Mouse (Mus musculus) cerebellum, postnatal 4 days (tissue): Measurements from ENCODE around the gene Olfr629.
"Not testable (repeated sequence)": the region's sequence is repeated elsewhere in the genome, so short reads cannot be mapped to it uniquely, and the experiment has no call there.

ENCODE experiments used
- DNase-seq, 2 experiments: peaks; one replicate each; pipeline ENCODE4 v3.0.0; 2022; ENCODE audit warnings: low spot score in 2 of 2, mixed read lengths in 1 of 2

Gene Olfr629

GRCm38 (mm10) chr7:103744843-103745242 is at the start of gene Olfr629:
TSS of gene Olfr629 (minus strand) at chr7:103744943.
- no peak for DNase-seq

- DNase-seq, result no peak
These were observed 48.1 kb upstream of the Olfr629 start for GRCm38 (mm10) chr7:103792669-103793388.

- no peak for DNase-seq
These were observed 47.0 kb upstream of the Olfr629 start, which contains the start of gene Olfr67 for GRCm38 (mm10) chr7:103791721-103792120. TSS of gene Olfr67 (minus strand) at chr7:103791821.

- no peak for DNase-seq
These were observed 34.9 kb upstream of the Olfr629 start, which contains the start of gene Olfr68 for GRCm38 (mm10) chr7:103779598-103779997. TSS of gene Olfr68 (minus strand) at chr7:103779698.

GRCm38 (mm10) chr7:103777652-103778051 is 32.9 kb upstream of the Olfr629 start:
- not testable (repeated sequence) for DNase-seq

- DNase-seq, result no peak
These were observed 26.8 kb upstream of the Olfr629 start, which contains the start of gene Olfr69 for GRCm38 (mm10) chr7:103771494-103771893. TSS of gene Olfr69 (minus strand) at chr7:103771594.

- DNase-seq, result not testable (repeated sequence)
These were observed 22.9 kb upstream of the Olfr629 start for GRCm38 (mm10) chr7:103767687-103768086.

GRCm38 (mm10) chr7:103762212-103762611 is 17.5 kb upstream of the Olfr629 start:
- not testable (repeated sequence) for DNase-seq

GRCm38 (mm10) chr7:103757233-103757632 is 12.5 kb upstream of the Olfr629 start, which contains the start of gene Olfr630:
TSS of gene Olfr630 (minus strand) at chr7:103757333.
- DNase-seq, result no peak

GRCm38 (mm10) chr7:103730074-103730473 is 14.7 kb downstream of the Olfr629 start, which contains the start of gene Olfr628:
TSS of gene Olfr628 (plus strand) at chr7:103730374.
- no peak for DNase-seq

- not testable (repeated sequence) for DNase-seq
These were observed 28.3 kb downstream of the Olfr629 start for GRCm38 (mm10) chr7:103716398-103716797.

- no peak for DNase-seq
These were observed 30.4 kb downstream of the Olfr629 start, which contains the start of gene Olfr243 for GRCm38 (mm10) chr7:103714371-103714770. TSS of gene Olfr243 (plus strand) at chr7:103714671.

- DNase-seq, result no peak
These were observed 32.7 kb downstream of the Olfr629 start for GRCm38 (mm10) chr7:103712024-103712423.

- DNase-seq, result no peak
These were observed 45.3 kb downstream of the Olfr629 start for GRCm38 (mm10) chr7:103699469-103699868.
